Mouse (Mus musculus) cortical plate, adult 2 months (tissue): ENCODE data around the gene Mgat4b. TPM values are rescaled to one million over a fixed set of nuclear protein-coding genes. Genes with fewer than 3 reads are reported as not detected.

ENCODE experiments used
- H3K27ac ChIP-seq: fragments of 200-500 bp; 2 replicates; pipeline ENCODE4 v1.5.1; 2012; ENCODE audit warnings: low read length, control low read depth, inconsistent platforms; ENCODE audit not compliant: insufficient read depth
- H3K4me1 ChIP-seq: fragments of 200-500 bp; 2 replicates; pipeline ENCODE4 v1.6.1; 2011; ENCODE audit warnings: low read length; ENCODE audit not compliant: control insufficient read depth, insufficient read depth
- H3K4me3 ChIP-seq: fragments of 200-500 bp; 2 replicates; pipeline ENCODE4 v1.5.1; 2011; ENCODE audit warnings: mild to moderate bottlenecking, low read length, control low read depth; ENCODE audit not compliant: insufficient read depth
- CTCF ChIP-seq: fragments of 200-500 bp; IDR thresholded peaks from 2 replicates; pipeline ENCODE4 v1.5.1; 2011; ENCODE audit warnings: mild to moderate bottlenecking, control low read depth, low read length; ENCODE audit not compliant: insufficient read depth; ENCODE audit errors: extremely low read depth
- POLR2A ChIP-seq: fragments of 200-500 bp; IDR thresholded peaks from 2 replicates; pipeline ENCODE4 v1.6.1; 2011; ENCODE audit warnings: mild to moderate bottlenecking, low read length, control low read depth; ENCODE audit not compliant: insufficient read depth; ENCODE audit errors: extremely low read depth
- polyA plus RNA-seq: library from polyadenylated mRNA; depleted of rRNA; stranded (reverse); fragments of >200 nt; gene quantifications from 2 replicates; pipeline ENCODE4 v1.2.3, GENCODE M21; 2012

Gene Mgat4b
- polyA plus RNA-seq, 1 experiment: 56.6 TPM

DNA sequence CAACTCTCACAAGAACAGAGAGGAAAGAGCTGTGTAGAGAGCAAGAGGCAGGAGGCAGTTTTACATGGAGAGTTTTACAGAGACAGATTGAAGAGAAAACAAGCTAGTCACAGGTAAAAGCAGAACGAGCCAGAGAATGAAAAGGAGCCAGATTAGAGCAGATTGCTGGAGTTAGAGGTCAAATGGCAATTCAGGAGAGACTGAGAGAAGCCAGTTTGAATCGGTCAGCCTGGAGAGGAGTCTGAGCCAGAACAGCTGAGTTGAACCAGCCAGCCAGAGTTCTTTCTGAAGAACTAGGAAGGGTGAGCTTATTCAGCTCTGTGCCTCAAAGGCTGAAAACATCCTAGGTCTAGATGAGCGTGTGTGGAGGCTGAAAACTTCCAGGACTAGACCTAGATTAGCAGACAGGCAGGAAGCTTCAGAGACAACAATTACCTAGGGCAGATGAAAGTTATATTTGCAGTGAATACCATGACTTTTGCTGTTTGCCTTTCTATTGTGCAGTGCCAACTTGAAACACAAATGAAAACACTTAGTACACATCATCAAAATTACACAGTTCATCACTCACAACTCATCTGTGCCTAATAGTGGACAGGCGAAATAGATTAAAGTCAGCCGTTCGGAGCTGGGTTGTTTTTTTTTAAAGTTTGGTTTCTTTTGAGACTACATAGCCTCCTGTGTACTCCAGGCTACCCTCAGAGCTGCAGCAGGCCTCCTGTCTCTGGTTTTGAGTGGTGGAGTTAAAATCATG, 30.0 kb upstream of the Mgat4b start:
- TF ChIP-seq CTCF (no peak), POLR2A (no peak)
- Histone ChIP-seq H3K4me1 (peaks cover 5% of the 10 kb centered on the region), H3K4me3 (no peak overlapping the region), H3K27ac (no peak overlapping the region)

DNA sequence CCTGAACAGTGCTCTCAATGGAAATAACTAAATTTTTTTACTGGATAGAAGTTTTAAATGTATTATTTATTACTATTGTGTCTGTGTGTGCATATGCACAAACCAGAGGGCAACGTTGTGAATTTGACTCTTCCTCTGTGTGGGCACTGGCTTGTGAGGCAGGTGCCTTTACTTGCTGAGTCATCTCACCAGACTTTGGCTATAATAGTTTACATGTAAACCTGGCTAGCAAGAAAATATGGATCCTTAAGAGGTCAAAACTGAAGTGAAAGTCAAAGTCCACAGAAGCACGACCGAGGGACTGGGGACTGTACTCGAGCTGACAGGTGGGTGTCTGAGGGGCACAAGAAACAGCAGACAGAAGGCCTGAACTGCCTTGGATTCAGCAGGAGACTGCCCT, 28.0 kb upstream of the Mgat4b start:
- Histone ChIP-seq H3K4me1 (peaks cover 3% of the 10 kb centered on the region), H3K4me3 (no peak overlapping the region), H3K27ac (no peak overlapping the region)
- no peak for TF ChIP-seq POLR2A
- TF ChIP-seq CTCF: no peak

DNA sequence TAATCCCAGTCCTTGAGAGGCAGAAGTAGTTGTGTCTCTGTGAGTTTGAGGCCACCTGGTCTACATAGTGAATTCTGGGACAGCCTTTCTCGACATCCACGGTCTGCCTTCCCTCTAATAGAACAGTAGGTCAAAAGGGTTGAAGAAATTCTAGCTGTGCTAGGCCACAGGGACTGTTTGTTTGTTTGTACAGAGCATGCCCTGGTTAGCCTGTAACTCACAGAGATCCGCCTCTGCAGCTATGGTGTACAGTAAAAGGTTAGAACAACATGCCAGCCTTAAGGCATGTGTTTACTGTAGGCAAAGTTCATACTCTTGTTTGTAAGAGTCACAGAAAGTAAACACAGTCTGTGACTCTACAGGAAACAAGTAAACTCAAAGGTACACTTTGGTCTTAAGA, 25.9 kb upstream of the Mgat4b start:
- Histone ChIP-seq H3K4me3 (no peak overlapping the region), H3K27ac (no peak overlapping the region), H3K4me1 (no peaks in the 10 kb centered on the region)
- TF ChIP-seq POLR2A: no peak
- TF ChIP-seq CTCF: no peak

DNA sequence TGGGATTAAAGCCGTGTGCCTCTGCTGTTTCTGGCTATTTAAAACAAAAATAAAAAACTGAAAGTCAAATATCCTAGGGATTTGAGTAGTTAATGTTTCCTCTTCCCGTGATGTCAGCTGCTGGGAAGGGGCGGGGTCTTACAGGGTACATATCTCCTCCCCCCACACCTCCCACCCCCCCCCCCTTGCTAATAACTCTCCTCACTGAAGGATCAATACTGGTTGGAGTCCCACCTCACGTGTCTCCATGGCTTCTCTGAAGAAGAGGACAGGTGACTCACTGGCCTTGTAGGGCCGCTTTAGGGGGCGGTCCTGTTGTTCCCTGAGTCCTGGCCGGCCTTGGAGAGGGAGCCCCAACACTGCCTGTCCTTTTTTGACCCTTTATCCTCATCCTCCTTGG, 22.0 kb upstream of the Mgat4b start:
- H3K4me1 ChIP-seq: no peaks in the 10 kb centered on the region
- no peak for TF ChIP-seq POLR2A
- TF ChIP-seq CTCF: no peak
- H3K4me3 ChIP-seq: no peak overlapping the region
- H3K27ac ChIP-seq: no peak overlapping the region

DNA sequence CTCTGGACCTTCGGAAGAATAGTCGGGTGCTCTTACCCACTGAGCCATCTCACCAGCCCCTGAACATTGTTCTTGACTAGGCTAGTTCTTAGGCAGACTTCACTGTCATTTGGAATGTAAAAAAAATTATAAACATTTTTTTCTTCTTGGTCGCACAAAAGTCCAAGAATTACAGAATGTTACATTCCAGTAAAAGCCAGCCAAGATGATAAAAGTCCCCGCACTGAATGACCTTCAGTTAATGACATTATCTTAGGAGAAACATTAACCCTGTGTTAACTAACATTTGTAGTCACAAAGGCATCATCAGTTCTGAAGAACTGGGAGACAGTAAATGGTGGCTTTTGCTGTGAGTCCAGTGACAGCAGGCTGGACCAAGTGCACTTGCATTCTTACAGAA, 20.3 kb upstream of the Mgat4b start:
- Histone ChIP-seq H3K4me1 (no peaks in the 10 kb centered on the region), H3K4me3 (no peak overlapping the region), H3K27ac (no peak overlapping the region)
- TF ChIP-seq POLR2A: no peak

DNA sequence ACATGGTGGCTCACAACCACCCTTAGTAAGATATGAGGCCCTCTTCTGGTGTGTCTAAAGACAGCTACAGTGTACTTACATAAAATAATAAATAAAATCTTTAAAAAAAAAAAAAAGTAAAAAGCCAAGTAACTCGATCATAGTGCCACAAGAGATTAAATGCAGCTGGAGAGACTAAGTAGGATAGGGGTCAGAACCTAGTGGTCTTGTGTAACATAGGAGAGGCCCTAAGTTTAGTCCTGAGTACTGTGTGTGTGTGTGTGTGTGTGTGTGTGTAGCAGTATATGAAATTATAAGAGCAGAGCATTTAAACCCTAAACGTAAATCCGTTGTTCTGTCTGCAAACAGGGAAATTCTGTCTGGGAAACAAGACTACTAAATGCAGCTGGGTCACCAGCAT, 18.4 kb upstream of the Mgat4b start:
- TF ChIP-seq CTCF (no peak), POLR2A (no peak)
- Histone ChIP-seq H3K27ac (no peak overlapping the region), H3K4me1 (no peaks in the 10 kb centered on the region), H3K4me3 (no peak overlapping the region)

DNA sequence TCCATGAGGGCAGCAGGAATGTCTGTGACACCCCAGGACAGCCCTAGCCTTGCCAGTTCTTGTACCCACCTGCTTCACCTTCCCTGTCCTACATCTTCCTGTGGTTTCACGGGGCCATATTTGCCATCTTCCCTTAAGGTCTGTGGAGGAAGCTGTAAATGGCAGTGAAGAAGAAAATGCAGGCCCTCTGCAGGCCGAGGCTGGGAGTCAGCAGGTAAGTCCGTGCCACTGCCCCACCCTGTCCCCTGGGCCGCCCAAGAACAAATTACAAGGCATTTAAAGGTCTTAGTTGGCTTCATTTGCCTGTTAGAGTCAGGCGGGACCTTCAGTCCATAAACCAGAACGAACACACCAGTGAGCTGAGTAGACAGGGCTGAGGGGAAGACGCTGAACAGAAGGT, 16.6 kb upstream of the Mgat4b start:
- Histone ChIP-seq H3K4me3 (no peak overlapping the region), H3K27ac (no peak overlapping the region), H3K4me1 (no peaks in the 10 kb centered on the region)
- TF ChIP-seq POLR2A: no peak
- TF ChIP-seq CTCF: no peak

DNA sequence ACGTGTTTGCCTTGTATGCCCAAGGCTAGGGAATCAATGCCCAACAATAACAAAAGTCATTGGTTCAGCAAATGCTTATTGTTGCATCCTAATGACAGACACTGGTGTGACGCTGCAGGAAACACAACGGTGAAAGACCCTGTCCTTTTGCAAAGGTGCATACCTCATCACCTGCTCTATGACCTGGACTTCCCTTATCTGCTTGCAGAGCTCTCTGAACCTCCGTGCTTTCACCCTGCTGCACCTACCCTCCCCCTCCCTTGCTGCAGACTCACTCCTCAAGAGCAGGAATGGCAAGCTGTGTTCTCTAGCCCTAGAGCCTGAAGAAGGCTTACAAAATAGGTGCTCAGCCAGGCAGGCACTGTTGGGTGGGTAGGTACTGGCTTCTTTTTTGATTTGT, 15.9 kb upstream of the Mgat4b start:
- no peak overlapping the region for H3K4me3 ChIP-seq
- H3K4me1 ChIP-seq: no peaks in the 10 kb centered on the region
- H3K27ac ChIP-seq: no peak overlapping the region
- TF ChIP-seq POLR2A: no peak
- TF ChIP-seq CTCF: no peak

DNA sequence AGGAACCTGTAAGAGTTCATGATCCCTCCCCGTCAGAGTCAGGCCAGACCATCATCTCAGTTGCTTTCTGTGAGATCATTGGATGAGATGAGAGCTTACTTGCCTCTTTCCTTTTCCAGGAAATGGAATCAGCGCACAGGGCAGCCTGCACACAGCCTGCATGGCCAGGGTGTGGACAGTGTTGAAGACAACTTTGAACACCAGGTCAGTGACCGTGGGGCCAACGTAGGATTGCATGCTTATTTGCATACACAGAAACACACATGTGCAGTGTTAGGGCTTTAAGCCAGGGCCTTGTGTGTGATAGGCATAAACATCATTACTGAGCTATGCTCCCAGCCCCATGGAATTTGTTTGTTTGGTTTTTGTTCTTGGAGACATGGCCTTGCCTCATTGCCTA, 13.2 kb upstream of the Mgat4b start:
- no peak overlapping the region for H3K27ac ChIP-seq
- TF ChIP-seq POLR2A (no peak), CTCF (no peak)
- H3K4me3 ChIP-seq: no peak overlapping the region
- no peaks in the 10 kb centered on the region for H3K4me1 ChIP-seq

DNA sequence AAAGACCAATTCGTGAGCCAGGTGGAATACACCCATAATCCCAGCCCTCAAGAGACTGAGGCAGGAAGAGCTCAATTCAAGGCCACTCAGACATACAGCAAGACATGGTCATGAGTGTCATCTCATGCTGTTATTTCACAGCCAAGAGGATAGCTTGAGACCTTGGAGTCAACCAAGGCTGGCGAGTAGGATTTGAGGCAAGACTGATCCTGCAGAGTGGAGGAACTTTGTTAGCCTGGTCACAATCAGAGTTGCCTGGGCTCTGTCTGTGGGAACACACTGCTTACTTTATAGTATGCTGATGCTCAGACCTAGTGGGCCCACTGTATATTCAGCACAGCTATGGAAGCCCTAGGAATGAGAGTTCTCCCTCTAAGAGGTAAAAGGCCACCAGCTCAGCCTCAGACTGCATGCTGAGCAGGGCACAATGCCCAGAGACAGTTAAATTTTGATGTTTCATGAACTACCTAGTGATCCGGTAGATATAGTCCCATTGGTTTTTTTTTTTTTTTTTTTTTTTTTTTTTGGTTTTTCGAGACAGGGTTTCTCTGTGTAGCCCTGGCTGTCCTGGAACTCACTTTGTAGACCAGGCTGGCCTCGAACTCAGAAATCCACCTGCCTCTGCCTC, 12.4 kb upstream of the Mgat4b start:
- TF ChIP-seq CTCF (no peak), POLR2A (peak; percentile 36; the same call in 1 of the 2 replicates)
- no peak overlapping the region for H3K4me3 ChIP-seq
- no peak overlapping the region for H3K27ac ChIP-seq

More for the DNA sequence above, 12.4 kb upstream of the Mgat4b start:
- H3K4me1 ChIP-seq: no peaks in the 10 kb centered on the region
